Mouse (Mus musculus): ENCODE results near the gene Exo1. TPM values are rescaled to one million over a fixed set of nuclear protein-coding genes. Genes with fewer than 3 reads are reported as not detected.

The Exo1 gene
- polyA plus RNA-seq, 2 experiments: 15.8 to 47.3 TPM

GRCm38 (mm10) chr1:175950421-175950820, 70.0 kb downstream of the Exo1 start:
- H3K4me1 ChIP-seq (ENCODE audit: control insufficient read depth, insufficient read depth, low read length): no peaks in the 10 kb centered on the region
- H3K27me3 ChIP-seq (ENCODE audit: control insufficient read depth, insufficient read depth, low read length): no peaks in the 10 kb centered on the region
- DNase-seq (ENCODE audit: low spot score) (no peak), ATAC-seq (ENCODE audit: low FRiP score, low read depth) (no peak)
- H3K36me3 ChIP-seq (ENCODE audit: control insufficient read depth, insufficient read depth, low read length): no peaks in the 10 kb centered on the region
- H3K9me3 ChIP-seq (ENCODE audit: control insufficient read depth, low read length): no peaks in the 10 kb centered on the region
- H3K27ac ChIP-seq (replicated peaks; ENCODE audit: low read depth, low read length): no peak overlapping the region
- H3K4me2 ChIP-seq (replicated peaks; ENCODE audit: low read depth, low read length, severe bottlenecking): no peak overlapping the region
- TF ChIP-seq POLR2A (IDR thresholded peaks at IDR 0.05; ENCODE audit: borderline replicate concordance, extremely low read depth, insufficient read depth, insufficient read length): no peak
- H3K4me3 ChIP-seq (replicated peaks; ENCODE audit: low read length): no peak overlapping the region
- WGBS: 34% methylated on average over 3 of the region's 3 CpGs
- no peak overlapping the region for H3K9ac ChIP-seq (ENCODE audit: low read depth, low read length, severe bottlenecking)

GRCm38 (mm10) chr1:175950851-175951250, 70.5 kb downstream of the Exo1 start:
- no peaks in the 10 kb centered on the region for H3K27me3 ChIP-seq (ENCODE audit: control insufficient read depth, insufficient read depth, low read length)
- H3K9me3 ChIP-seq (ENCODE audit: control insufficient read depth, low read length): no peaks in the 10 kb centered on the region
- WGBS: 82% methylated on average over 2 of the region's 2 CpGs
- H3K9ac ChIP-seq (ENCODE audit: low read depth, low read length, severe bottlenecking): no peak overlapping the region
- no peak for ATAC-seq (ENCODE audit: low FRiP score, low read depth)
- no peak overlapping the region for H3K4me3 ChIP-seq (replicated peaks; ENCODE audit: low read length)
- H3K27ac ChIP-seq (replicated peaks; ENCODE audit: low read depth, low read length): no peak overlapping the region
- TF ChIP-seq POLR2A (IDR thresholded peaks at IDR 0.05; ENCODE audit: borderline replicate concordance, extremely low read depth, insufficient read depth, insufficient read length): no peak
- DNase-seq (ENCODE audit: low spot score): no peak
- no peak overlapping the region for H3K4me2 ChIP-seq (replicated peaks; ENCODE audit: low read depth, low read length, severe bottlenecking)
- H3K36me3 ChIP-seq (ENCODE audit: control insufficient read depth, insufficient read depth, low read length): no peaks in the 10 kb centered on the region
- H3K4me1 ChIP-seq (ENCODE audit: control insufficient read depth, insufficient read depth, low read length): no peaks in the 10 kb centered on the region

GRCm38 (mm10) chr1:175961786-175962185, 81.4 kb downstream of the Exo1 start:
- H3K9me3 ChIP-seq (ENCODE audit: control insufficient read depth, low read length): no peaks in the 10 kb centered on the region
- no peaks in the 10 kb centered on the region for H3K36me3 ChIP-seq (ENCODE audit: control insufficient read depth, insufficient read depth, low read length)
- no peak for ATAC-seq (ENCODE audit: low FRiP score, low read depth)
- no peak overlapping the region for H3K4me2 ChIP-seq (replicated peaks; ENCODE audit: low read depth, low read length, severe bottlenecking)
- H3K4me1 ChIP-seq (ENCODE audit: control insufficient read depth, insufficient read depth, low read length): no peaks in the 10 kb centered on the region
- no peak overlapping the region for H3K27ac ChIP-seq (replicated peaks; ENCODE audit: low read depth, low read length)
- 79% methylated on average over 2 of the region's 2 CpGs for WGBS
- DNase-seq (ENCODE audit: low spot score): no peak
- no peaks in the 10 kb centered on the region for H3K27me3 ChIP-seq (ENCODE audit: control insufficient read depth, insufficient read depth, low read length)
- no peak overlapping the region for H3K9ac ChIP-seq (ENCODE audit: low read depth, low read length, severe bottlenecking)
- H3K4me3 ChIP-seq (replicated peaks; ENCODE audit: low read length): no peak overlapping the region
- TF ChIP-seq POLR2A (IDR thresholded peaks at IDR 0.05; ENCODE audit: borderline replicate concordance, extremely low read depth, insufficient read depth, insufficient read length): no peak

Other genes with a start within 250 kb of the Exo1 start
- 2.6 and 2.9 TPM in 2 replicates for gene Opn3, start 187.8 kb upstream of the Exo1 start, polyA plus RNA-seq (2012; rRNA removed)
- 6.1 and 6.5 TPM in 2 replicates for gene Opn3, start 187.8 kb upstream of the Exo1 start, polyA plus RNA-seq (2014; fragmentation: Nextera tagmentation; extraction: Ambion mirVana)
- gene Chml, start 187.7 kb upstream of the Exo1 start, polyA plus RNA-seq (2012; rRNA removed): 2.1 and 2.2 TPM in 2 replicates
- 1.5 and 1.9 TPM in 2 replicates for gene Chml, start 187.7 kb upstream of the Exo1 start, polyA plus RNA-seq (2014; fragmentation: Nextera tagmentation; extraction: Ambion mirVana)
- gene Wdr64, start 182.0 kb upstream of the Exo1 start, polyA plus RNA-seq (2012; rRNA removed): not detected in 2 replicates
- not detected in 2 replicates for gene Wdr64, start 182.0 kb upstream of the Exo1 start, polyA plus RNA-seq (2014; fragmentation: Nextera tagmentation; extraction: Ambion mirVana)
- not detected in 2 replicates for gene Gm38100, start 39.7 kb downstream of the Exo1 start, polyA plus RNA-seq (2012; rRNA removed)
- gene Gm38100, start 39.7 kb downstream of the Exo1 start, polyA plus RNA-seq (2014; fragmentation: Nextera tagmentation; extraction: Ambion mirVana): not detected in 2 replicates
- gene Rbm8a2, start 98.5 kb downstream of the Exo1 start, polyA plus RNA-seq (2012; rRNA removed): 0.13 TPM in 1 of 2 replicates, not detected in the other
- gene Rbm8a2, start 98.5 kb downstream of the Exo1 start, polyA plus RNA-seq (2014; fragmentation: Nextera tagmentation; extraction: Ambion mirVana): 0.37 and 0.70 TPM in 2 replicates

Data from limb, embryonic 14.5 days (tissue).